Mouse (Mus musculus): ENCODE measurements at regions not wholly inside any gene's neighbourhood (a gene's known extent, or its start where the extent isn't known, plus 50 kb on each side); places are given as distances from the start of the nearest gene placed in this dataset.

DNA sequence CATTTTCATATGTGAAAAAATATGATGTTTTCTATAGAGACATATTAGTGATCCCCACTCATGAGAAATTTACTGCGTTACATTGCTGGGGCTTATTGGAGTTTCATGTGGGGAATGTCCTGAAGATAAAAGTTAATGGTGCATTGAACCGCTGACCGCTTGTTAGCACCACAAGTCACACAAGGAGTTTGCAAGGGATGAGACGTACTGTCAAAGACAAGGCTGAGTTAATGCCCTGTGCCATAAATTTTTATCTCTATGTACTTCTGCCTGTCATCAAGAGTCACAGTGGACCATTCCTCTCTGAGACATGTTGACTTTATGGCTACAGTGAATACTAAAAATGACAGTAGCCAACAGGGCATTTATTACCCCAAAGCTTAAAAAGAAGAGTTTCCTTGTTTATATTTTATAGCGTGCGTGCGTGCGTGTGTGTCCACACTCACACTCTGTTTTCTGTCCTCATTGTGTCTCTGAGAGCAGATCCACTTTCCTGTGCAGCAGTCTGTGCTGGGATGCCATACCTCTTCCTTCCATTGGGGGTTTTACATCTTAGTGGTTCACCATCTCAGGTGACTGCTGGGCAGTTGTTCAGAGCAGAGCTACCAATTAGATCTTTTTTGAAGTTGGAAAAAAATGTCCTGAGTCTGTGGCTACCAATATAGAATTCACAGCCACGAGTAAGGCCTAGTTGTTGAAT, 451.4 kb downstream of the 1700129C05Rik start:
- intact Hi-C loops (cut with DNase I), result no loop called here

- intact Hi-C loops (cut with DNase I), result no loop called here
These were observed 454.9 kb downstream of the 1700129C05Rik start for GRCm38 (mm10) chr14:58687814-58688213.

- intact Hi-C loops (cut with DNase I), result no loop called here
These were observed 463.9 kb downstream of the 1700129C05Rik start for GRCm38 (mm10) chr14:58678781-58679180.

- intact Hi-C loops (cut with DNase I), result no loop called here
These were observed 464.5 kb downstream of the 1700129C05Rik start for GRCm38 (mm10) chr14:58678126-58678656.

GRCm38 (mm10) chr14:58675146-58675545, 467.5 kb downstream of the 1700129C05Rik start:
- intact Hi-C loops (cut with DNase I), result no loop called here

DNA sequence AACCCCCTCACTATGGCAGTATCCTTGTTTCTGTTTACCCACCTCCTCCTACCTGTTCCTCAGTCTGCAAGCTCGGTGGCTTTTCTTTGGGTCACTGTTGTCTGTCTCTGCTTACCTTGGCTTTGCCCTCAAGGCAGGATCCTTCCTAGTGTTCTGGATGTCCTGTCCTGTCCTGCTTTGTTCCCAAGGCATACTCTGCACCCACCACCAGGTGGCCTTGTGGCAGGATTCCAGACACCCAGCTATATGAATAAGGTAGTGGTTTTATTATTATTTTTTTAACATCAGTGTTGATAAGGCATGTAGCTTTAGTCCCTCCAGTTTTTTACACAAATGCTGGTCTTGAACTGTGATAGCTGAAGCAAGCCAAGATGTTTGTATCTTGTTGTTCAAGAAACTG, 478.7 kb downstream of the 1700129C05Rik start:
- intact Hi-C loops (cut with DNase I), result loop anchor here (2.0 kb wide), 1 partner anchor 219 kb away; no protein-coding TSS in a partner anchor

DNA sequence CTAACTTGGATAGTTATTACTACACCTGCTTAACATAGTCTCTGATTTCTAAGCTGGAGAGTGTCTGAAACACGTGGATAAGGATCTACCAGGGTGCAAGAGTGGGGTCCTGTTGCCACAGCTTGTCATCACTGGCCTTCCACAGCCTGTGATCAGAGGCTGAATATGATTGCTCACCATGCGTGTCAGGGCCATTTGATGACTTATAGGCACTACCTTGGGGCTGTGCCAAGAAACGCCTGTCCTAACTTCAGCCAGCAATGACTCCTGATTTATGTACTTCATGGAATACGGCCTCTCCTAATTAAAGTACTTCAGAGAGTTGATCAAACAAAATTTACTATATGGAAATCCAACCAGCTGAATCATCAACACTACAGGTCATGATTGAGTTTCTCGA, 480.1 kb downstream of the 1700129C05Rik start:
- intact Hi-C loops (cut with DNase I), result loop anchor here (2.0 kb wide), 1 partner anchor 218 kb away; no protein-coding TSS in a partner anchor

DNA sequence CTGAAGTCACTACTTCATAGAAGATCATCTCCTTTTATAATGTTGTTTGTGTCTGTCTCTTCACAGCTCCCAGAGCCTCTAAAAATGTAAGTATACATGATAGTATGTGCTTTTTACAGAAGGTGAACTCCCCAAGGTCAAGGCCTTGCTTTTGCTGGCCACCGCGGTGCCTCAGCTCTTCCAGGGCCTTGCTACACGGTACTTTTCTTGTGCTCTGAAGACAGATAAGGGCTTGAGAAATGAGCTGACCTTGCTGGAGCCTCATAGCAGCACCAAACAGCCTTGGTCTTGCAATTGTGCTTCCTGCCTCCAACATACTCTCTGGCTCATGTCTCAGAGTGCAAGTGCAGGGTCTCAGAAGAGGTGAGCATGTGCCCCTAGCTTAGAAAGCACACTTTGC, 481.3 kb downstream of the 1700129C05Rik start:
- intact Hi-C loops (cut with DNase I), result no loop called here

DNA sequence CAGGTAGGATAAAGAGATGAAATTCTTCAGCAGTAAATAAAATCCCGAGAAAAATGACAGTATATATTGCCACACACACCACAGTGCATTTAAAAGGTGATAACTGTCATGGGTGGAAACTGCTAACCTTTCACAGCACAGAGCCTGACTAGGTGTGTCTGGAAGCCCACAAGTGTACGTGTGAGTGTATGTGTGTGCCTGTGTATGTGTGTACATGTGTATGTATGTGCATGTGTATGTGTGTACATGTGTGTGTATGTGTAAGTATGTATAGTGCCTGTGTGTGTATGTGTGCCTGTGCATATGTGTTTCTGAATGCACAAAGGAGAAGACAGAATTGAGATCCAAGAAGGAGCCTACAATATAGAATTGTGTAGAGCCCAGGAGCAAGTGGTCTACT, 485.4 kb downstream of the 1700129C05Rik start:
- intact Hi-C loops (cut with DNase I), result no loop called here

- intact Hi-C loops (cut with DNase I), result no loop called here
These were observed 485.8 kb downstream of the 1700129C05Rik start for GRCm38 (mm10) chr14:58656935-58657238.

DNA sequence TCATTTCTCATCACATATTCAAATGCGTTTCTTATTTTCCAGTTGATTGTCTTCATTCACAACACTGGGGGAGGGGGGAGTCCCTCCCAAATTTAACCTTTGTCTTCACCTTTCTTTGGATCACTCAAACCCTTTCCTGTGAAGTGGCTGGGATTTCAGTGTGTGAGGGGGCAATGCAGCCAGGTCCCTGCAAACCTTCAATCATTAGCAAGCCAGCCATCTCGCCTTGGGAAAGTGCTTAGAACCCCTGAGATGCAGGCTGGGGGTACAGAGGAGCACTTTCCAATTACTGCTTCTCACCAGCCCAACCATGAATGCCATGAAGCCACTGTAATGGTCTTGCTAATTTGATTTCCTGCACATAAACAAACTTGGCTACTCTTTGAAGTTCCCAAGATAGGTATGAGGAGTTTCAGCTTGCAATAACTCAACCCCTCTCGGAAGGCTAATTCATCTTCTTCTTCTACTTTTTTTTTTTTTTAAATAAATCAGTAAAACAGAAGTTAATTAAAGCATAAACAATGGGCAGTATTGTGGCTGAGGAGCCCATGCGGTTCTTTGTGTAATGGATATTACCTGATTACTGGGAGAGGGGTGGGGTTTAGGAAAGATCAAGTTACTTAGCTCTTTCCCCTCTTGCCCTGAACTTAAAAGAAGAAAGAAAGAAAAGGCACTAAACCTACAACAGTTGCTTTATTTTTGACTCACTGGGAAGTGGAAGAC, 486.3 kb downstream of the 1700129C05Rik start:
- intact Hi-C loops (cut with DNase I), result no loop called here

DNA sequence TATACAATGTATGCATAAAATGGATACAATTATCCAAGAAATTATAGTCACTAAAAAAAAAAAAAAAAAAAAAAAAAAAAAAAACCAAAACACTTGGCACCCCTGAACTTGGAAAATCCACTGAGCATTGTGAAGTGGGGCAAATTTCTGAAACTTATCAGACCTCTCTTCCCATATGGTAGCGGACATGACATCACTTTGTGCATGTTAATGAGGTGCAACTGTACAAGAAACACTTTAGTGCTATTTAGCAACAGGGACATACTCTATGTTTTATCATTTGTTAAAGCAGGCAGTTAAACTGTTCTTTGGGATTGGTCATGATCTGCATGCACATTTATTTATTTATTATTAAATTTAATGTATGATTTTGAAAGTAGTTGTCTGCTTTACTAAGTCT, 489.7 kb downstream of the 1700129C05Rik start:
- intact Hi-C loops (cut with DNase I), result no loop called here

- intact Hi-C loops (cut with DNase I), result no loop called here
These were observed 490.7 kb downstream of the 1700129C05Rik start for GRCm38 (mm10) chr14:58652004-58652403.

GRCm38 (mm10) chr14:58651210-58651609, 491.5 kb downstream of the 1700129C05Rik start:
- intact Hi-C loops (cut with DNase I), result no loop called here

- intact Hi-C loops (cut with DNase I), result no loop called here
These were observed 504.4 kb downstream of the 1700129C05Rik start for GRCm38 (mm10) chr14:58638337-58638696.

DNA sequence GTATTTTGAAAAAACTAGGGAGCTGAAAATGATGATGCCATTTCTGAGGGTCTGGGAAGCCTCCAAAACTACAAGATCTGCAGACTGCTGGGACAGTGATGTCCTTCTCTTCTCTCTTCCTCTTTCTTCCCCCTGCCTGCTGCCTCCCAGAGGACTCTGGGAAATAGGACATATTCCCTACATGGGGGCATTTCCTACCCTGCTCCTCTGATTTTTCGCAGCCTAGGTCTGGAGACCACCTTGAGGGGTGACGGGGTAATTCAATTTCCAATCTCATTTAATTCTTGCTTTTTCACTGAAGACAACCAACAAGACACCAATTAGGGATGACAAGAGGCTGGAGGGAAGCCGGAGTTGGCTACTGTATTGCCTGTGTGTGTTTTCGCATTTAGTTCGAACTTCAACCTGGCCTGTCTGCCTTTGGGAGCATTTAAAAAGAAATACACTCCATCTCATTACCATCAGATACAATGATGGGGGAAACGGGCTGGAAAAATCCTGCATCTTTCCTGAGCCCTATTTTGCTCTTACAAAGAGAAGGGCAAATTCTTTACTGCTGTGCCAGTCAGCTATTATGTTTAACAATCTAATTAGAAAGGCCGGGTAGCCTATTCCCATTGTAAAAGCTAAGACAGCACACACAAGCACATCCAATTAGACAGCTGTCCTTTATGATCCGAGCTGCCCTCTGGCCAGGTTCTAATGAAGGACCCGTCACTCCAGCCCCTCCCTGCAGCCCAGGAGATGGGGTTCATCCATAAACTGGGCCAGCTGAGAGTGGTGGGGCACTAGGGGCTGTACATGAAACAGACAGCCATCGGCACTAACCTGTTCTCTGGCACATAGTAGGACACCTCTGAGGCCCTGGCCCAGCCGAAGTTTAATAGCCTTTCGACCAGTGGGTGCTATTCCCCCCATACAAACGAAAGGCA, 505.0 kb downstream of the 1700129C05Rik start:
- intact Hi-C loops (cut with DNase I), result no loop called here

GRCm38 (mm10) chr14:58631221-58631620, 511.5 kb downstream of the 1700129C05Rik start:
- intact Hi-C loops (cut with DNase I), result no loop called here

- intact Hi-C loops (cut with DNase I), result no loop called here
These were observed 514.4 kb downstream of the 1700129C05Rik start for GRCm38 (mm10) chr14:58628266-58628665.

GRCm38 (mm10) chr14:58626506-58627256, 516.0 kb downstream of the 1700129C05Rik start:
- intact Hi-C loops (cut with DNase I), result no loop called here

DNA sequence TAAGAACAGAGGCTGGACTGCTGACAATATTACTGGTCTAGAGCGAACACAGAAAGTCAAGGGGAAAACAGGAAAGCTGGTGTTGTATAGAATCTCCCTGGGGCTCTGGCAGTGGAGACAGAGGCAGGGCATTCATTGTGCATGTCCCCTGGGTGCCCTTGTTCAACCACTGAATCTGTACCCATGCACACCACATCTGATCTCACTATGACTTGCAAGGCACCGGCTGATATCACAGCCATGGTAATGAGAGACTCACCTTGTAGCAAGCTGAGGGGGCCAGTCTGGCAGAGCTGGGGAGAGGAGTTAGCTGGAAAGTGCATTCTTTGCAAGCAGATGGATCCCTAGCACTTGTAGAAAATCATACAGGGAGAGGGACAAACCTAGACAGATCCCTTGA, 522.5 kb downstream of the 1700129C05Rik start:
- intact Hi-C loops (cut with DNase I), result no loop called here

DNA sequence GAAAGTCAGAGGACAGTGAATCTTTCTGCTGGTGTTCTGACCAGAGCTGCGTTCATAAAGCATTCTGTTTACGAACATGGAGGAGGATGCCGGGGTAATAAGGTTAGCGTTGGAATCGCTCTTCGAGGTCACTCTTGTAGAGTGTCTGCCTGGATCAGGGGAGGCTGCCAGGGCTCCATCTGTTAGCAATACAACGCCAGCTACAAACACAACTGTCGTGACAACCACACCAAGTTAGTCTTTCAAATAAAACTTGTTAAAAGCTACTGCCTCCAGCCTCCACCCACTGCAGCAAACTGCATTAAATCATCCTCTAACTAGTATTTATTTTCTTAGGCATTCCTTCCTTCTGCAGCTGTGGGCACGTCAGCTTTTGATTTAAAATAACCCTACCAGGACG, 525.0 kb downstream of the 1700129C05Rik start:
- intact Hi-C loops (cut with DNase I), result no loop called here
